Mouse (Mus musculus) CD4-positive helper T cell, adult 2 months (primary cell): ENCODE measurements around the gene Zfp865.
"Not testable (repeated sequence)": the region's sequence is repeated elsewhere in the genome, so short reads cannot be mapped to it uniquely, and the experiment has no call there.

Experiments used
- DNase-seq: peaks from one replicate; pipeline ENCODE4 v3.0.0-alpha.2; 2012; ENCODE audit warnings: low read depth, missing footprints, low spot score

The Zfp865 gene

DNA sequence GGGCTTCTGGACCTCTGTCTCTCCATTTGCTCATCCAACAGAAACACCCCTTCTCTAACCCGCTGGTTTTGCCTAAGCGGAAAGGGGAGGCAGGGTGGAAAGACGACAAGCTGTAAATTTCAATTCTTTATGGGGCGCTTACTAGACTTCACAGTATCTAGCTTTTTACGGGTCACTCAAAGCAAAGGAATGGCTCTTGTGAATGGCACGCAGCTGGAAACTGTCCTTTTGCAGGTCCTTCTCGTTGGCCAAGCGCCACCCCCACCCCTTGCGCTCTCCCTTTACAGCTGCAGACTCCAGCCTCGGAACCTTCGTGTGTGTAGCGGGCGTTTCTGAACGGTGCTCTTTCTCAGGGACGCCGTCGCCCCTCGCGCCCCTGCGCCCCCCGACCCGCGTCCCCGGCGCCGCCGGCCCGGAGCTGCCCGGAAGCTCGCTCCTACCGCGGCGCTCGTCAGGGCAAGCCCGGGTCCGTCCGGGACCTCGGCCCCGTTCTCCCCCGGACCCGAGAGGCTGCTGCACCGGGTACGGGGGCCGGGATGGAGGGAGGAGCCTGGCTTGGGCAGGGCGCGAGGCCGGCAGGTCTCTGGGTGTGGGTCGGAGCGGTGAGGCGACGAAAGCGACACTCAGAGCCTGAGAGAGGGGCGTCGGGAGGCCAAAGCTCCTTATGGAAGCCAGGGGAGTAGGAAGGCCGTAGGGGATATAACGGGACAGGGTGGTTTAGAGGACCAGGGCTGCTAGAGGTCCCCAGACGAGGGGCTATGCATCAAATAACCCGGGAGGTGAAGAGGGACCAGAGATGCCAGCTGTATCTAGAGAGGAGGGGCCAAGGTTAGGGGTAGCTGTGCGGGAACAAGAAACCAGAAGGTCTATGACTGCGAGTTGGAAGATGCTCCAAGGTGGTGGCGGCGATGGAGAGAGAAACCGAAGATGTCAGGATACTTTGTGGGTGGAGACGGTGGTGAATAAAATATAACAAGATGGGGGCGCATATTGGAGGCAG is 31.3 kb downstream of the Zfp865 start, which contains the start of gene Zfp580:
TSS of gene Zfp580 (plus strand) at position 346 of the 1,000 bp plus-strand sequence.
- peak; percentile 67 for DNase-seq

DNA sequence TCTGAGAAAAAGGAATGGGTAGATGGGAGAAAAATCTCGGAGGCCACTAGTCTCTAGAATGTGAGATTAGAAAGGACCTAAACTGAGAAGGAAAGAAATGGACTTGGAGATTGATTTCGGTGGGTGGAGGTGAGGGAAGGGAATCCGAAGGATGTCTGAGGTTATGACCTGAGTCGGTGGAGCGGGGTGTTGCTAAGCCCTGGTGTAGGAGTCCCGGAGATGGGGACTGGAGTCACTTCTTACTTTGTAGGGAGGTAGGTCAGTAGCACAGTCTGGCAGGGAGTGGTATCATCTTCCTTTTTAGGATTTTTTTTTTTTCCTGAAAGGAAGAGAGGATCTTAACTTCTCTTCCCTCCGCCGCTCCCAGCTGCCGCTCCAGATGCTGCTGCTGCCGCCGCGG is 32.3 kb downstream of the Zfp865 start:
- DNase-seq: peak; percentile 30

GRCm38 (mm10) chr7:5052931-5053343 is 32.8 kb downstream of the Zfp865 start:
- DNase-seq: peak; percentile 35

- no peak for DNase-seq
These were observed 33.4 kb downstream of the Zfp865 start for GRCm38 (mm10) chr7:5053456-5054179.

GRCm38 (mm10) chr7:5056651-5057263 is 36.6 kb downstream of the Zfp865 start:
- no peak for DNase-seq

GRCm38 (mm10) chr7:5057381-5057780 is 37.2 kb downstream of the Zfp865 start:
- no peak for DNase-seq

DNA sequence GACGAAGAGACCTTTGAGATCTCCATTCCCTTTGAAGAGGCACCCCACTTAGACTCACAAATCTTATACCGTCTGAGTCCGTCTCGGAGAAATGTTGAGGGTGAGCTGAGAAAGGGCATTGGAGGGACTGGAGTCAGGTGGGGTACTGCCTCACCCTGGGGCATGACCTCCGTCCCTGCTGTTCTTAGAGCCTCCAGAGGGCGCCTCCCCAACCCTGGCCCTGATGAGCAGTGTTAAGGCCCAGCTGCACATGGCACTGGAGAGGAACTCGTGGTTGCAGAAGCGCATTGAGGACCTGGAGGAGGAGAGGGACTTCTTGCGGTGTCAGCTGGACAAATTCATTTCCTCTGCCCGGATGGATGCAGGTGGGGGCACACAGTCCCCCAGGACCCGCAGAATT is 37.6 kb downstream of the Zfp865 start:
- DNase-seq: no peak

DNA sequence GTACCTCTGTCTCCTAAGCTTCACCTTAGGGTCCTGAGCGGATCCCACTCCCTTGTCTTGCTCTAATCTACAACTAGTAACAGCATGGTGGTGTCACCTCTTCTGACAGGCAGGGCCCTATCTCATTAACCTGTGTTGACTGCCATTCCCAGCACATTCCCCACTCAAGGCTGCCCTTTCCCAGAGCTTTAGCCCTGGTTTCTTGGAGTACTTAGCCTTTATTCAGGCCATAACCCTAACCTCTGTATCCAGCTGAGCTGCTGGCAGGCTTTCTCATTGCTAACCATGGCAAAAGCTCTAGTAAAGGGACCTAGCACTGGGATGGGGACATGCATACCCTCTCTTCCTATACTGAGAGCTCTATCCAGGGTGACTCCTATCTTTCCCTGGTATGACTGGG is 38.5 kb downstream of the Zfp865 start:
- DNase-seq: no peak

DNA sequence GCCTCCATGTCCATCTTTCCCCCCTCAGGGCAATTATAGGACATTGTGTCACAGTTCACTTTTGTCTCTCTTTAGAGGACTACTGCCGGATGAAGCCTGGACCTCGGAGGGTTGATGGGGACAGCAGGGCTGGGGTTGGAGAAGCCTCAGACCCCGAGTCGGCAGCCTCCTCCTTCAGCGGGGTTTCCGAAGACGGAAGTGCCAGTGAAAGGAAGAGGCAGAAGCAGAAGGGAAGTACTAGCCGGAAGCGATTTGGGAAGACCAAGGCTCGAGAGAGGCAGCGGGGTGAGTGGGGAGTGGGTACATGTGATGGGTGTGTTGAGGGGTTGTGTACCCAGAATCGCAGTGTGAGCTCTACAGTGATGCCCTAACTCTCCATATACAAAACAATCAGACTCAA is 39.2 kb downstream of the Zfp865 start:
- DNase-seq: no peak

GRCm38 (mm10) chr7:5060239-5060731 is 40.1 kb downstream of the Zfp865 start:
- peak; percentile 81 for DNase-seq

- peak; percentile 98 for DNase-seq
These were observed 41.0 kb downstream of the Zfp865 start for GRCm38 (mm10) chr7:5060944-5061773.

- peak; percentile 96 for DNase-seq
These were observed 41.7 kb downstream of the Zfp865 start, which contains the start of gene U2af2 for GRCm38 (mm10) chr7:5061774-5062359. U2af2 (plus strand) TSS chr7:5062143.

GRCm38 (mm10) chr7:5062360-5063001 is 42.3 kb downstream of the Zfp865 start:
- peak; percentile 95 for DNase-seq

DNA sequence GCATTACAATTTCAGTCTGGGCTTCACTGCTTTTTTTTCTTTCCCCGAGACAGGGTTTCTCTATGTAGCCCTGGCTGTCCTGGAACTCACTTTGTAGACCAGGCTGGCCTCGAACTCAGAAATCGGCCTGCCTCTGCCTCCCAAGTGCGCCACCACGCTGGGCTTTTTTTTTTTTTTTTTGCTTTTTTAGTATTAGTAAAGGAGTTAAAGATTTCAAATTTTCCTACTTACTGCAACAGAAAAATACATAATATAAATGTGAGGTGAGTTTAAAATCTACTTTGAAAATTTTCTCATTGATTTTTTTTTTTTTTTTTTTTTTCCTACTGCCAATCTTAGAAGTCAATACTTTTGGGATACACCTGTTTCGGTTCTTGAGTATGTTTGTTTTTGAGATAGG is 44.7 kb downstream of the Zfp865 start:
- no peak for DNase-seq

DNA sequence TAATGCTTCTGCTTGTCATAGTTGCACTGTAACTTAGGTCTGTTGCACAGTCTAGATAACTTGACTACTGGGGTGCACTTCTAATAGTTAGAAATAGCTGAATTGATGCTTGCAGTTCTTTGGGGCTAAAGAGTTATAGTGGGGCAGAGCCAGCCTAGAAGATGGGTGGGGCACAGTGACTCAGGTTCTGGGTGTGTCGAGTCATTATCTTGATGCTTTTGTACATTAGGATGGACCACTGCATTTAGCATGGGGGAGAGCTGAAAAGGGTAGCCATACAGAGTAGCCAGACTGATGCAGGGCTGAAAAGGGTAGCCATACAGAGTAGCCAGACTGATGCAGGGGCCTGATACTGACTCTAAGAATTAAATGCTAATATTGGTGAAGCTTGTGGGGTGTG is 53.4 kb downstream of the Zfp865 start:
- no peak for DNase-seq

DNA sequence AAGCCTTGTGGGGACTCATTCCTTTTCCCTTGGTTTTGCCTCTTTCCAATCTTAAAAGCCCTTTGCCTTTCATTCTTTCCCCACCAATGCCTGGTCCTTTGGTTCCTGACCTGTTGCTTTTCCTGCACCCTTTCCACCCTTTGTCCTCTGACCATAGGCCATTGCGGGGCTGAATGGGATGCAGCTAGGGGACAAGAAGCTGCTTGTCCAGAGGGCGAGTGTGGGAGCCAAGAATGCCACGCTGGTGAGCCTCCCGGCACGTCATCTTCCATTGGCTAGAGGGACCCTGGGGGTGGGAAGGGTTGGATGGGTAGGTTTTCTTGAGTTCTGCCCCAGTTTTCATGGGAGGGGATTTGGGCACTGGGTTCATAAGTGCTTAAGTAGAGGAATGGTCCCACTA is 54.8 kb downstream of the Zfp865 start:
- DNase-seq: no peak

GRCm38 (mm10) chr7:5076931-5077330 is 56.8 kb downstream of the Zfp865 start:
- DNase-seq: no peak

DNA sequence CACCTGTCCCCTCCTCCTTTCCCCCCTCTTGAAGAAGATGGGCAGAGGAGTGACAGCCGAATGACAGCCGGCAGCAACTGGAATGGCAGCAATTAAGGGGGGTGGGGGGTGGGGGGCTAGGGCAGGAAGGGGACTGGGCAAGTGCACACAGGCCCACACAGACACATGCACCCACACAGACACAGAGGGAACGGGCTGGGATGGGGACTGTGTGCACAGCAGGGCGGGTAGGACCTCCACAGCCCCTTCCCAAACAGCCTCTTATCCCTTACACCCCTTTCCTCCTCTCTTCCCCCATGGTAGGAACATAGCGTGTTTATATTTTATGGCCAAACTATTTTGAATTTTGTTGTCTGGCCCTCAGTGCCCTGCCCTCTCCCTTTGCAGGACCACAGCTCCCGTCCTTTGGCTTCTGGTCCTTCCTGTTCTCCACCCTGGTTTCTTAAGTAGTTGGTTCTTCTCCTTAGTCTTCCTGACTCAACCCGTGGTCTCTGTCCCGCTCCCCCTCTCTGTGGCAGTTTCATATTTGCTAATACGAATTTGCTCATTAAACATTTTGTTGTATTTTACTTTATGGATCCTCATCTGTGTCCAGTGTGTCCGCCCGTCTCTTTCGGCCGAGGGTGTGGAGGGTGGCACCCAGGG is 59.3 kb downstream of the Zfp865 start:
- not testable (repeated sequence) for DNase-seq

GRCm38 (mm10) chr7:5080010-5080751 is 60.0 kb downstream of the Zfp865 start, which contains the start of gene Epn1:
Epn1 (plus strand) TSS chr7:5080235.
- peak; percentile 98 for DNase-seq
